Mouse (Mus musculus) stomach, postnatal 0 days (tissue): ENCODE measurements around the gene Zfp335. TPM values are rescaled to one million over a fixed set of nuclear protein-coding genes. Genes with fewer than 3 reads are reported as not detected.
A peak's percentile ranks its signal among the peaks of the same experiment; 100 is the strongest.
"Not testable (repeated sequence)": the region's sequence is repeated elsewhere in the genome, so short reads cannot be mapped to it uniquely, and the experiment has no call there.

Experiments used
- ATAC-seq: fragments of 200-750 bp; cut with Nextera tagmentation; 2 replicates; pipeline ENCODE4 v1.8.0; 2017; ENCODE audit not compliant: low FRiP score, low TSS enrichment
- DNase-seq: peaks from one replicate; pipeline ENCODE4 v3.0.0-alpha.2; 2016; ENCODE audit warnings: low spot score
- H3K27ac ChIP-seq: fragments of 300-500 bp; sonication (generic); replicated peaks from 2 replicates; pipeline ENCODE4 v1.5.1; 2014; ENCODE audit warnings: mild to moderate bottlenecking, control low read depth
- H3K27me3 ChIP-seq: fragments of 300-500 bp; sonication (generic); 2 replicates; pipeline ENCODE4 v1.6.1; 2014; ENCODE audit warnings: low read length; ENCODE audit not compliant: control insufficient read depth, insufficient read depth
- H3K36me3 ChIP-seq: fragments of 300-500 bp; sonication (generic); 2 replicates; pipeline ENCODE4 v1.6.1; 2014; ENCODE audit warnings: low read length, mixed read lengths; ENCODE audit not compliant: control insufficient read depth, insufficient read depth
- H3K4me1 ChIP-seq: fragments of 300-500 bp; sonication (generic); replicated peaks from 2 replicates; pipeline ENCODE4 v1.6.1; 2014; ENCODE audit warnings: antibody characterized with exemption; ENCODE audit not compliant: control insufficient read depth, insufficient read depth
- H3K4me2 ChIP-seq: fragments of 300-500 bp; sonication (generic); replicated peaks from 2 replicates; pipeline ENCODE4 v1.6.1; 2014; ENCODE audit warnings: low read depth, mild to moderate bottlenecking, control low read depth, moderate library complexity
- H3K4me3 ChIP-seq: fragments of 300-500 bp; sonication (generic); 2 replicates; pipeline ENCODE4 v1.5.1; 2014; ENCODE audit warnings: low read depth, low read length, control low read depth
- H3K9ac ChIP-seq: fragments of 300-500 bp; sonication (generic); 2 replicates; pipeline ENCODE4 v1.6.1; 2014; ENCODE audit warnings: mild to moderate bottlenecking, low read length, control low read depth, mixed read lengths
- H3K9me3 ChIP-seq: fragments of 300-500 bp; sonication (generic); 2 replicates; pipeline ENCODE4 v1.6.1; 2016; ENCODE audit warnings: low read length; ENCODE audit not compliant: control insufficient read depth
- CTCF ChIP-seq: IDR thresholded peaks from 2 replicates; pipeline ENCODE4 v1.5.1; 2016; ENCODE audit warnings: antibody characterized with exemption, low read depth, mild to moderate bottlenecking, moderate library complexity
- EP300 ChIP-seq: optimal IDR thresholded peaks from 2 replicates; pipeline ENCODE3; 2016; ENCODE audit warnings: antibody characterized with exemption
- WGBS: fragments of 180-500 bp; shearing (Covaris S2); extraction: QIAGEN DNeasy Blood & Tissue Kit; methylation state at CpG from one replicate; pipeline ENCODE4 v1.1.7; 2014; 5-methylcytosine and 5-hydroxymethylcytosine counted together
- polyA plus RNA-seq: library from polyadenylated mRNA; unstranded; fragments of >200 nt; fragmentation: Nextera tagmentation; extraction: Ambion mirVana; gene quantifications from 2 replicates; pipeline ENCODE4 v1.2.1, GENCODE M21; 2015

Zfp335 gene
- polyA plus RNA-seq, 1 experiment from 2014 or later: 3.7 TPM

- ATAC-seq: no peak
These were observed 47.0 kb downstream of the Zfp335 start for GRCm38 (mm10) chr2:164864593-164864992.

GRCm38 (mm10) chr2:164863411-164863810, 48.1 kb downstream of the Zfp335 start:
- not testable (repeated sequence) for H3K4me1 ChIP-seq, H3K27ac ChIP-seq, H3K36me3 ChIP-seq, DNase-seq, ATAC-seq, H3K9ac ChIP-seq, H3K4me2 ChIP-seq, H3K9me3 ChIP-seq, H3K27me3 ChIP-seq, H3K4me3 ChIP-seq
- WGBS: 96% methylated on average over 7 of the region's 9 CpGs

More at GRCm38 (mm10) chr2:164864593-164864992, 47.0 kb downstream of the Zfp335 start:
- peaks cover 4% of the 10 kb centered on the region for H3K4me1 ChIP-seq
- no peak for TF ChIP-seq CTCF
- TF ChIP-seq EP300: no peak
- no peak overlapping the region for H3K4me2 ChIP-seq
- DNase-seq: no peak
- no peaks in the 10 kb centered on the region for H3K27me3 ChIP-seq
- no peak overlapping the region for H3K4me3 ChIP-seq
- no peaks in the 10 kb centered on the region for H3K9me3 ChIP-seq
- 59% methylated on average over 4 of the region's 4 CpGs for WGBS
- no peaks in the 10 kb centered on the region for H3K36me3 ChIP-seq
- H3K27ac ChIP-seq: no peak overlapping the region
- no peak overlapping the region for H3K9ac ChIP-seq

GRCm38 (mm10) chr2:164862179-164862861, 49.2 kb downstream of the Zfp335 start:
- Histone ChIP-seq H3K4me2 (no peak overlapping the region), H3K4me1 (peaks cover 4% of the 10 kb centered on the region)
- 21% methylated on average over 9 of the region's 9 CpGs for WGBS

GRCm38 (mm10) chr2:164861094-164861493, 50.5 kb downstream of the Zfp335 start:
- 44% methylated on average over 4 of the region's 4 CpGs for WGBS
- Histone ChIP-seq H3K4me1 (peaks cover 8% of the 10 kb centered on the region; the same call in 1 of the 2 replicates), H3K4me2 (no peak overlapping the region), H3K9me3 (no peaks in the 10 kb centered on the region), H3K9ac (no peak overlapping the region), H3K27me3 (no peaks in the 10 kb centered on the region), H3K4me3 (no peak overlapping the region), H3K36me3 (no peaks in the 10 kb centered on the region), H3K27ac (no peak overlapping the region)
- TF ChIP-seq CTCF: no peak
- no peak for ATAC-seq
- DNase-seq: no peak

More at GRCm38 (mm10) chr2:164862179-164862861, 49.2 kb downstream of the Zfp335 start:
- no peaks in the 10 kb centered on the region for H3K27me3 ChIP-seq
- peak overlapping the region; percentile 75 for H3K27ac ChIP-seq
- no peaks in the 10 kb centered on the region for H3K36me3 ChIP-seq
- H3K4me3 ChIP-seq: no peak overlapping the region
- H3K9ac ChIP-seq: no peak overlapping the region
- H3K9me3 ChIP-seq: no peaks in the 10 kb centered on the region
- DNase-seq: peak; percentile 59
- ATAC-seq: peak; percentile 81; the same call in 1 of the 2 replicates
- TF ChIP-seq EP300 (peak; percentile 32), CTCF (no peak)

GRCm38 (mm10) chr2:164859640-164860432, 51.7 kb downstream of the Zfp335 start:
- Histone ChIP-seq H3K27ac (no peak overlapping the region), H3K4me3 (no peak overlapping the region), H3K4me2 (no peak overlapping the region), H3K9ac (no peak overlapping the region), H3K4me1 (peaks cover 8% of the 10 kb centered on the region; the same call in 1 of the 2 replicates), H3K36me3 (no peaks in the 10 kb centered on the region), H3K9me3 (no peaks in the 10 kb centered on the region), H3K27me3 (no peaks in the 10 kb centered on the region)
- 68% methylated on average over 9 of the region's 9 CpGs for WGBS
- TF ChIP-seq EP300: no peak
- TF ChIP-seq CTCF: no peak
- ATAC-seq: peak; percentile 53
- DNase-seq: peak; percentile 30

GRCm38 (mm10) chr2:164859155-164859554, 52.4 kb downstream of the Zfp335 start:
- Histone ChIP-seq H3K9ac (no peak overlapping the region), H3K36me3 (no peaks in the 10 kb centered on the region), H3K4me3 (no peak overlapping the region), H3K4me1 (peaks cover 8% of the 10 kb centered on the region; the same call in 1 of the 2 replicates), H3K27ac (no peak overlapping the region), H3K4me2 (no peak overlapping the region), H3K27me3 (no peaks in the 10 kb centered on the region), H3K9me3 (no peaks in the 10 kb centered on the region)
- 77% methylated on average over 2 of the region's 2 CpGs for WGBS
- ATAC-seq (no peak), DNase-seq (no peak)
- TF ChIP-seq CTCF (no peak), EP300 (no peak)
